Mouse (Mus musculus) MEL (cell line): ENCODE data around the gene Cacna1c. TPM values are rescaled to one million over a fixed set of nuclear protein-coding genes. Genes with fewer than 3 reads are reported as not detected.

ENCODE experiments used
- DNase-seq: peaks from one replicate; pipeline ENCODE4 v3.0.0; 2011; ENCODE audit warnings: low read depth, low spot score
- H3K27ac ChIP-seq: 2 replicates; pipeline ENCODE4 v1.5.1; 2012; ENCODE audit warnings: low read depth, mild to moderate bottlenecking, control low read depth, low read length, moderate library complexity; ENCODE audit not compliant: control insufficient read depth
- H3K27me3 ChIP-seq, 2 experiments: fragments of 150-350 bp in 1 of 2; sonication (generic) in 1 of 2; 2 replicates each; pipeline ENCODE4 v1.6.1; 2012; ENCODE audit warnings: low read length in 2 of 2, mild to moderate bottlenecking in 2 of 2, improper control_type of control experiment in 1 of 2, moderate library complexity in 1 of 2; ENCODE audit not compliant: insufficient read depth in 2 of 2, control insufficient read depth in 1 of 2
- H3K36me3 ChIP-seq, 2 experiments: 2 replicates each; pipeline ENCODE4 v1.6.1; 2012 to 2014; ENCODE audit warnings: low read length in 2 of 2, improper control_type of control experiment in 1 of 2, inconsistent platforms in 1 of 2, mild to moderate bottlenecking in 1 of 2; ENCODE audit not compliant: insufficient read depth in 2 of 2, control insufficient read depth in 1 of 2
- H3K4me1 ChIP-seq, 2 experiments: fragments of 150-350 bp in 1 of 2; sonication (generic) in 1 of 2; 2 replicates each; pipeline ENCODE4 v1.6.1; 2012; ENCODE audit warnings: low read length in 2 of 2, improper control_type of control experiment in 1 of 2, mild to moderate bottlenecking in 1 of 2; ENCODE audit not compliant: insufficient read depth in 2 of 2, control insufficient read depth in 1 of 2
- H3K4me3 ChIP-seq, 2 experiments: fragments of 150-350 bp in 1 of 2; sonication (generic) in 1 of 2; 2 replicates each; pipeline ENCODE4 v1.5.1; 2012; ENCODE audit warnings: low read depth in 2 of 2, low read length in 2 of 2, mild to moderate bottlenecking in 2 of 2, moderate library complexity in 2 of 2, control low read depth in 1 of 2, improper control_type of control experiment in 1 of 2; ENCODE audit not compliant: control insufficient read depth in 1 of 2, insufficient read depth in 1 of 2
- H3K79me2 ChIP-seq: 2 replicates; pipeline ENCODE4 v1.6.1; 2012; ENCODE audit warnings: mild to moderate bottlenecking, low read length, moderate library complexity; ENCODE audit not compliant: control insufficient read depth, poor library complexity, insufficient read depth
- H3K9ac ChIP-seq: 2 replicates; pipeline ENCODE4 v1.6.1; 2012; ENCODE audit warnings: low read depth, mild to moderate bottlenecking, control low read depth, low read length, moderate library complexity; ENCODE audit not compliant: control insufficient read depth, poor library complexity, severe bottlenecking
- H3K9me3 ChIP-seq: fragments of 150-350 bp; sonication (generic); replicated peaks from 2 replicates; pipeline ENCODE4 v1.6.1; 2012; ENCODE audit warnings: mild to moderate bottlenecking, low read length, improper control_type of control experiment, moderate library complexity; ENCODE audit not compliant: insufficient read depth
- BHLHE40 ChIP-seq: IDR thresholded peaks from 2 replicates; pipeline ENCODE4 v1.6.1; 2012; ENCODE audit warnings: low read depth, mild to moderate bottlenecking, inconsistent platforms, low read length, improper control_type of control experiment, borderline replicate concordance
- CHD1 ChIP-seq: IDR thresholded peaks from 2 replicates; pipeline ENCODE4 v1.6.1; 2012; ENCODE audit warnings: low read depth, mild to moderate bottlenecking, inconsistent platforms, low read length, improper control_type of control experiment
- CHD2 ChIP-seq: IDR thresholded peaks from 2 replicates; pipeline ENCODE4 v1.6.1; 2011; ENCODE audit warnings: low read length, improper control_type of control experiment
- E2F4 ChIP-seq: IDR thresholded peaks from 2 replicates; pipeline ENCODE4 v1.6.1; 2011; ENCODE audit warnings: low read depth, low read length, improper control_type of control experiment, borderline replicate concordance
- EP300 ChIP-seq, 2 experiments: IDR thresholded peaks; 2 replicates each; pipeline ENCODE4 v1.6.1; 2011; ENCODE audit warnings: improper control_type of control experiment in 2 of 2, low read length in 2 of 2, low read depth in 1 of 2, mild to moderate bottlenecking in 1 of 2
- JUND ChIP-seq: IDR thresholded peaks from 2 replicates; pipeline ENCODE4 v1.6.1; 2011; ENCODE audit warnings: low read depth, mild to moderate bottlenecking, improper control_type of control experiment, low read length
- KAT2A ChIP-seq: conservative IDR thresholded peaks from 2 replicates; pipeline ENCODE4 v1.6.1; 2012; ENCODE audit warnings: low read depth, low read length, improper control_type of control experiment, inconsistent platforms
- MAFK ChIP-seq: IDR thresholded peaks from 2 replicates; pipeline ENCODE4 v1.6.1; 2011; ENCODE audit warnings: low read depth, mild to moderate bottlenecking, low read length, improper control_type of control experiment, borderline replicate concordance
- MAZ ChIP-seq: IDR thresholded peaks from 2 replicates; pipeline ENCODE4 v1.6.1; 2012; ENCODE audit warnings: low read depth, mild to moderate bottlenecking, inconsistent platforms, low read length, improper control_type of control experiment
- MEF2A ChIP-seq: IDR thresholded peaks from 2 replicates; pipeline ENCODE4 v1.6.1; 2014; ENCODE audit warnings: low read depth, mild to moderate bottlenecking, inconsistent platforms, low read length, improper control_type of control experiment; ENCODE audit not compliant: poor library complexity, insufficient replicate concordance, severe bottlenecking; ENCODE audit errors: extremely low read depth
- MYB ChIP-seq: IDR thresholded peaks from 2 replicates; pipeline ENCODE4 v1.6.1; 2011; ENCODE audit warnings: mild to moderate bottlenecking, low read depth, low read length, improper control_type of control experiment
- MYC ChIP-seq: IDR thresholded peaks from 2 replicates; pipeline ENCODE4 v1.6.1; 2011; ENCODE audit warnings: low read depth, mild to moderate bottlenecking, low read length, improper control_type of control experiment, moderate library complexity
- NELFE ChIP-seq: IDR thresholded peaks from 2 replicates; pipeline ENCODE4 v1.6.1; 2011; ENCODE audit warnings: low read depth, low read length, improper control_type of control experiment
- NRF1 ChIP-seq: IDR thresholded peaks from 2 replicates; pipeline ENCODE4 v1.6.1; 2014; ENCODE audit warnings: low read depth, mild to moderate bottlenecking, inconsistent platforms, low read length, improper control_type of control experiment, moderate library complexity; ENCODE audit not compliant: poor library complexity, insufficient read depth, severe bottlenecking
- POLR2A ChIP-seq, 2 experiments: IDR thresholded peaks; 2 replicates each; pipeline ENCODE4 v1.6.1; 2011 to 2012; ENCODE audit warnings: low read length in 2 of 2, mild to moderate bottlenecking in 2 of 2, control low read depth in 1 of 2, improper control_type of control experiment in 1 of 2, low read depth in 1 of 2, moderate library complexity in 1 of 2; ENCODE audit not compliant: control insufficient read depth in 1 of 2, insufficient read depth in 1 of 2, poor library complexity in 1 of 2
- POLR2AphosphoS2 ChIP-seq: IDR thresholded peaks from 2 replicates; pipeline ENCODE4 v1.6.1; 2011; ENCODE audit warnings: low read length, improper control_type of control experiment
- SMC3 ChIP-seq: IDR thresholded peaks from 2 replicates; pipeline ENCODE4 v1.6.1; 2011; ENCODE audit warnings: low read depth, low read length, improper control_type of control experiment
- TBP ChIP-seq: IDR thresholded peaks from 2 replicates; pipeline ENCODE4 v1.8.0; 2011; ENCODE audit warnings: low read depth, low read length, improper control_type of control experiment
- TCF12 ChIP-seq: IDR thresholded peaks from 2 replicates; pipeline ENCODE4 v1.6.1; 2014; ENCODE audit warnings: low read depth, mild to moderate bottlenecking, inconsistent platforms, low read length, improper control_type of control experiment, moderate library complexity
- ZC3H11A ChIP-seq: IDR thresholded peaks from 2 replicates; pipeline ENCODE4 v1.6.1; 2012; ENCODE audit warnings: low read depth, mild to moderate bottlenecking, inconsistent platforms, low read length, improper control_type of control experiment
- ZKSCAN1 ChIP-seq: IDR thresholded peaks from 2 replicates; pipeline ENCODE4 v1.6.1; 2012; ENCODE audit warnings: low read depth, mild to moderate bottlenecking, inconsistent platforms, low read length, improper control_type of control experiment, moderate library complexity
- polyA plus RNA-seq, 2 experiments: library from polyadenylated mRNA; stranded (reverse) in 1 of 2; unstranded in 1 of 2; fragments of >175 nt in 1 of 2; fragments of >200 nt in 1 of 2; gene quantifications; 2 replicates each; pipeline versions ENCODE4 v1.2.1 to v1.2.4; 2012; ENCODE audit warnings: low replicate concordance in 2 of 2, low read depth in 1 of 2; ENCODE audit not compliant: insufficient read length in 2 of 2, insufficient read depth in 1 of 2, missing spikeins in 1 of 2
- total RNA-seq: library from RNA; depleted of rRNA; stranded (reverse); fragments of 300-350 nt; gene quantifications from 2 replicates; pipeline ENCODE4 v1.2.3, GENCODE M21; 2012

The Cacna1c gene
- total and polyA plus RNA-seq, 3 experiments = 3.4 to 4.4 TPM; not detected in 1

- TF ChIP-seq ZC3H11A (no peak), MAFK (no peak), MEF2A (no peak), TCF12 (no peak), MYC (no peak), ZKSCAN1 (no peak), NRF1 (no peak), EP300 (IDR thresholded peaks at IDR 0.05; ENCODE audit: low read depth in 1 of 2, low read length in 2 of 2) (no peak), POLR2AphosphoS2 (no peak), BHLHE40 (no peak), NELFE (no peak), SMC3 (no peak), JUND (no peak), POLR2A (IDR thresholded peaks at IDR 0.05; ENCODE audit: control insufficient read depth in 1 of 2, insufficient read depth in 1 of 2, low read depth in 1 of 2, low read length in 2 of 2, poor library complexity in 1 of 2) (no peak), CHD2 (no peak), CHD1 (no peak), MYB (no peak), MAZ (no peak)
- Histone ChIP-seq H3K4me1 (no peaks in the 10 kb centered on the region), H3K4me3 (no peak overlapping the region), H3K9me3 (no peaks in the 10 kb centered on the region), H3K9ac (no peak overlapping the region), H3K79me2 (no peaks in the 10 kb centered on the region), H3K36me3 (no peaks in the 10 kb centered on the region), H3K27ac (no peak overlapping the region), H3K27me3 (peaks cover 0 to 2% of the 10 kb centered on the region in 2 experiments; a peak in 1 of 4 replicates)
- DNase-seq = no peak
Observed at GRCm38 (mm10) chr6:119225731-119226130, 29.5 kb upstream of the Cacna1c start.

- Histone ChIP-seq H3K9ac (no peak overlapping the region), H3K36me3 (peaks cover 0 to 2% of the 10 kb centered on the region in 2 experiments; a peak in 1 of 4 replicates), H3K27ac (no peak overlapping the region), H3K79me2 (no peaks in the 10 kb centered on the region), H3K9me3 (no peaks in the 10 kb centered on the region), H3K4me1 (no peaks in the 10 kb centered on the region), H3K4me3 (no peak overlapping the region), H3K27me3 (peaks cover 0 to 2% of the 10 kb centered on the region in 2 experiments; a peak in 1 of 4 replicates)
- TF ChIP-seq TBP (no peak), KAT2A (no peak), E2F4 (no peak)
- DNase-seq = no peak
Observed at GRCm38 (mm10) chr6:119225226-119225625, 29.0 kb upstream of the Cacna1c start.
